Mouse (Mus musculus): ENCODE results near the gene Ap3m1.
"Not testable (repeated sequence)": the region's sequence is repeated elsewhere in the genome, so short reads cannot be mapped to it uniquely, and the experiment has no call there.

Gene Ap3m1

DNA sequence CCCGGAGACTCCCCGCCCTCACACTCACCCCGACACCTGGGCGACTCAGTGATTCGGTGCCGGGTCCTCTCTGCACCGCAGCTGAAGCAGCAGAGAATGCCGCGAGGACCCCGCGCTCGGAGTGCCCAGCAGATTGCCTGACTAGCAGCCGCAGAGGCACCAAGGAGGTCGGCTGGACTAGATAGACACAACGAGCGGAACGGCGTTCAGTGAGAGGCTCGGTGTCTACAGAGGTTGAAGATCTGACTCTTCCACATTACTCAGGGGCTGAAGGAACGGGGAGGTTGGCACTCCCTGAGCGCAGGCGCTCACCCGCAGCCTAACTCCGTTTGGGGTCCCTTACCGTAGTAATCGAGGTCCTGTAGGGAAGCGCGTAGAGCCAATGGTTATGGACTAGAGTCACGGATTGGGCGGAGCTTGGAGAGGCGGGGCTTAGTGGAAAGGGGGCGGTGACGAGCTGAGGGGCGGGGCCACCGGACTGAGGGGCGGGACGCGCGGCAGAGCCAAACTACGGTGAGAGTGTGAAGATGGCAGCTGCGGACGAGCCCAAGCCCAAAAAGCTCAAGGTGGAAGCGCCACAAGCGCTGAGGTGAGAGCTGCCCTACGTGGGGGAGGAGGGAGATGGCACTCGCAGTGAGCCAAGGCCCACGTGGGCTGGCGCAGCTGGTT, at the start of gene Ap3m1, which contains the start of gene Adk:
Gene Ap3m1 (minus strand): TSS at position 397 of the 669 bp plus-strand sequence.
Gene Adk (plus strand): TSS at position 463 of the 669 bp plus-strand sequence.
- peak; percentile 89 to 91 for DNase-seq

GRCm38 (mm10) chr14:21101562-21101961, 49.3 kb upstream of the Ap3m1 start:
- DNase-seq, result no peak

DNA sequence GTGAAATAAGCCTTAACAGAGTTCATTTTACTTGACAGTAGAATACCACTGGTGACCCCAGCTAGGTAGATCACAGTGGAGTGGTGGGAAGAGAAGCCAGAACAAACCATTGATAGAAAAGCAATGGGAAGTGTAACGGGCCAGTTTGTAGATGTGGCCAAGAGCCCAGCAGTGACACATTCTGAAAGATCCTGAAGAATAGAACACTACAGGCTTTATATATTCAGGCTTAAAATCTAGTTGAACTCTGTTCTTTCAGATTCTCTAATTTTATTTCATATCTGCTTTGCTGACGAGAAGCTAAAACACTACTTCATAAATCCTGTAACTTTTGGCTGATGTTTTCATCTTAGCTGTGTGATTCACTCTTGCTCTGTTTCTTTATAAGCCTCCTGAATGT, 48.6 kb upstream of the Ap3m1 start:
- DNase-seq, result no peak

- DNase-seq, result no peak
Measured at GRCm38 (mm10) chr14:21099371-21099770, 47.1 kb upstream of the Ap3m1 start.

GRCm38 (mm10) chr14:21096689-21097088, 44.4 kb upstream of the Ap3m1 start:
- DNase-seq, result no peak

- DNase-seq, result no peak
Measured at GRCm38 (mm10) chr14:21096279-21096678, 44.0 kb upstream of the Ap3m1 start.

DNA sequence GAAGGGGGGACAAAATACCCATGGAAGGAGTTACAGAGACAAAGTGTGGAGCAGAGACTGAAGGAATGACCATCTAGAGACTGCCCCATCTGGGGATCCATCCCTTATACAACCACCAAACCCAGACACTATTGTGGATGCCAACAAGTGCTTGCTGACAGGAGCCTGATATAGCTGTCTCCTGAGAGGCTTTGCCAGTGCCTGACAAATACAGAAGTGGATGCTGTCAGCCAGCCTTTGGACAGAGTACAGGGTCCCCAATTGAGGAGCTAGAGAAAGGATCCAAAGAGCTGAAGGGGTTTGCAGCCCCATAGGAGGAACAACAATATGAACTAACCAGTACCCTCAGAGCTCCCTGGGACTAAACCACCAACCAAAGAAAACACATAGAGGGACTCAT, 41.9 kb upstream of the Ap3m1 start:
- not testable (repeated sequence) for DNase-seq

DNA sequence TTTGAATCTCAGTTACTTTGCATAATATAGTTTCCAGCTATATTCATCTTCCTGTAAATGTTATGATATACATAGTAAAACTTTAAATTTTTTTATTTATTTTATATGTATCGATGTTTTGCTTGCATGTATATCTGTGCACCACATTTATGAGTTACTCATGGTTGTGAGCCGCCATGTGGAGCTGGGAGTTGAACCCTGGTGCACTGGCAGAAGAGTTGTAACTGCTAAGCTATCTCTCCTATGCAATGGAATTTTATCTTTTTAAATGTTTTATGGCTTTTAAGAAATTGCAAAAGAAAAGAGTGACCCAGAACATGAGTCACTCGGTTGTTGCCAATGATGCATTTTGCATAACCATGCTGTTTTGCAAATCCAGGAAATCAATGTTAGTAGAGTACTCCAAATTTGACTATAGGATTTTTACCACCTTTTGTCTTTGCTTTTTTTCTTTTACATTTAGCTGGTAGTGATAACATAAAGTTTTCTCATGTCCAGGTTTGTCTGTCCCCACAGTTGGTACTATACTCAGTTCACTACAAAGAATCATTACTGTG, 38.7 kb upstream of the Ap3m1 start:
- no peak for DNase-seq

- no peak for DNase-seq
Measured at GRCm38 (mm10) chr14:21090400-21090799, 38.1 kb upstream of the Ap3m1 start.

DNA sequence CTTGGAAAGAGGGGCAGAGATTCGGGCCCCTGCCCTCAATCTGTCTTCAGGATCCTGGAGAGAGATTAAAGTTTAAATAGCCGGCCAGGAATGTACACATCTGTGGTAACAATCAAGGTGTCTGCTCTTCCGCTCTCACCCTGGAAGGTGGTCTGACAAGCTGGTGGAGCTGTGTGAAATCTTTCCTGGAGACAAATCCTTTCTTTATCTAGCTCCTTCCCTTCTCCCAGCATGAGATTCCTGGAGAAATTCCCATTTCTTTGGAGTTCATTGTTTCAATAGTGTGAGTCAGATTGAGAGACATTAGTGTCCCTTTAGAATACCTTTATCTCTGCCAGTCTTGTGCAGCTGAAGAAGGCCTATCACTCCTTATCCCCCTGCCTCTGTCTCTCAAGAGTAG, 36.4 kb upstream of the Ap3m1 start:
- DNase-seq, result no peak

DNA sequence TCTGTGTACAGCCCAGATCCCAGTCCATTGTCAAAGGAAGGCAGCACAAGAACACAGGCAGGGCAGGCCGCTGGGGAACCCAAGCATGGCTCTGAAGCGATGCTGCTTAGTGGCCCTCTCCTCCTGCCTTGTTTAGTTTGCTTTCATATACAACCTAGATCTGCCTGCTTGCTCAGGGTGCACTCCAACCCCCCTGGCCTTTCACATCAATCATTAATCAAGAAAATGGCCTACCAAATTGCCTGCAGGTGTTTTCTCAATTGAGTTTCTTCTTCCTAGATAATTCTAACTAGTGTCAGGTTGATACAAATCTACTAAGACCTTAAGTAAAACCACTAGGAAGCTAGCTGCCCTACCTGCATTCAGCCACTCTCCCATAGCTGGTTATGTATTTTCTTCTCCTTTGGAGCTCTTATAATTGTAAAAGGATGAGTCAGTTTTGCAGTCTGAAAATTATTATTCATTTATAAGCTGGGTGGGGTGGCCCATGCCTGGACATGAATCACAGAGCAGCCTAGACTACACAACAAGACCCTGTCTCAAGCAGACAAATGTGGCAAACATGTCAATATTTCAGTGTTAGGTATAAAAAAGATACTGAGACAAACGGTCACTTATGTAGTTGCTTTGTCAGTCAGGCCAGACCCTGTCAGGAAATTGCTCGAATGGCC, 35.2 kb upstream of the Ap3m1 start:
- no peak for DNase-seq

DNA sequence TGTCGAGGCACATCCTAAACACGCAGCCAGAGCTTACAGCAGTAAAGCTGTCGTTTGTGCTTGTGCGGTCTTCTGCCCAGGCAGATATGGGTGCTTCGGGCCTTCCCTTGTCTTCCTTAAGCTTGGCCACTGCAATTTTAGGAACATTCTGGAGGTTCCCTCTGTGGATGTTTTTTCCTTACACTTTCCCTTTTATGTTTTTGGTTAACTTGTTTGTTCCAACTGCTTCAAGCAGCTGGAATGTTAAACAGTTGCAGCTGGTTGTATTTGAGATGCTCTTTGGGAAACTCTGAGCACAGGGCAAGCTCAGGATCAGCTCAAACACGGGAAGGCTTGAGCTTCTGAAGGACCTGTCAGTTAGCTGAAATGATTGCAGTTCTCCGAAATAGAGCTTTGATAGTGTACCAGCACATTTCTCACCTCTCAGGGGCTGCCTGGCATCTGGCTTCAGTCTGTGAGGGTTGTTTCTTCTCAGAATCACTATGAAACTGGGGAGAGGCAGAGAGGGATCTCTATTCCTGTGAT, 34.6 kb upstream of the Ap3m1 start:
- no peak for DNase-seq

DNA sequence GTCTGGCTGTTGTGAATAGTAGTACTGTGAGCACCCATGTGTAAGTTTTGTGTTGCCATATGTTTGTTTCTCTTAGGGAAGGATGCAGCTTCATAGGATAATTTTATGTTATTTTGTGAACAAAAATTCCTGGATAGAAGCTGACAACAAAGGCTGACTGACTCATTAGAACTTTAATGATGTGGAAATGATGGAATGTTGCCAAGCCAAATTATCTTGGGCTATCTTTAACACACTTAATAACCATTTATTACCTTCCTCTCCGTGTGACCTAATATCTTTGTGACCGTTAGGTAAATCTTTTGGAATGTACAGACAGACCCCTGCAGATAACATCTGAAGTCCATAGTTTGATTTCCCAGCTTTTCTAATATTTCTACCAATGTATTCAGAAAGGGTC, 33.8 kb upstream of the Ap3m1 start:
- DNase-seq, result no peak

GRCm38 (mm10) chr14:21085666-21086065, 33.4 kb upstream of the Ap3m1 start:
- DNase-seq, result no peak

DNA sequence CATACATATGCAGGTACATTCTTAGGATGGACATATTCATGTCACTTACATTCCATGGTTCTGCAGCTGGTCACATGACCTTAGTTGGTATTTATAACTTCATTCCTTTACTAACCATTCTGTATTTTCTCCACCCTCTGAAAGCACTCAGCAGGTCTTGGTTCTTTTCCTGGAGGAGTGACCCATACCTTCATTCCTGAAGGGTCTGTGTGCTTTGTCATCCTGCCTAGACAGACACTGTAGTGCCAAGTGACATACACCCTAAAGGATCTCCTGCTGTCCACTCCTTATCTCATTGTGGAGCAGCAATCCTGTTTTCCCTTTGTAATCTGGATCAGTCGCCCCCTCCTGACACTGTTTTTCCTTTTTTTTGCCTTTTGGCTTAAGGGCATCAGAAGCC, 30.5 kb upstream of the Ap3m1 start:
- DNase-seq, result no peak

DNA sequence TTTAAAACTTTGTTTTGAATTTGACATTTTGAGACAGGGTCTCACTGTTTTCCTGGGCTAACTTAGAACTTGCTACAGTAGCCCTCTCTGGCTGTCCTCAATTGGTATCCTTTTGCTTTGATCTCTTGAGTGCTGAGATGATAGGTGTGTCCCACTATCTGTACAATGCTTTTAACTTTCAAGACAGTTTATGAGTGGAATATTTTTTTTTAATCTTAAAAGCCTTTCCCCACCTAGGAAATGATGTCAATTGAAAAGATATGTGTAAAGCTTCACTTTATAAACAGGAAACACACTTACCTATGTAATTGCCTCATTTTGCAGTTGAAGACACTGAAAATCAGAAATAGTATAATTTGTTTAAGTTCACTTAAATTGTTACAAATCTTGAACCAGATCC, 26.2 kb upstream of the Ap3m1 start:
- DNase-seq, result no peak

DNA sequence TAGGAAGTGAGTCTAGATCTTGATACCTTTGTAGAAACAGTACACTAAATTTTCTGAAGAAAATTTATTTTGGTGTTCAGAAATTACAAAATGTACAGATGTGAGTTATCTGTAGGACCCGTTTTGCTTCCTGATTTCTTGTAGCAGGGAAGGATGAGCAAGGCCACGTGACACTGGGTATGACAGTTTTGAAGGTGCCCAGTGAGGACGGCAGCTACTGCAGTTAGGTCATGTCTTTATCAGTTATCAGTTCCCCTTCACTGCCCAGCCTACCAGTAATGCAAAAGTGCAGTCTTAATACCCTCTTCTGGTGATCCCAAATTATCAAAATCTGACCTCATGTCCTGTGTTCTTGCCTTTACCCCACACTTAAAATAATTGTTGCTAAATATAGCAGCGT, 25.6 kb upstream of the Ap3m1 start:
- no peak for DNase-seq

- DNase-seq, result peak in 1 of 2 experiments; percentile 33
Measured at GRCm38 (mm10) chr14:21076501-21077194, 24.3 kb upstream of the Ap3m1 start.

DNA sequence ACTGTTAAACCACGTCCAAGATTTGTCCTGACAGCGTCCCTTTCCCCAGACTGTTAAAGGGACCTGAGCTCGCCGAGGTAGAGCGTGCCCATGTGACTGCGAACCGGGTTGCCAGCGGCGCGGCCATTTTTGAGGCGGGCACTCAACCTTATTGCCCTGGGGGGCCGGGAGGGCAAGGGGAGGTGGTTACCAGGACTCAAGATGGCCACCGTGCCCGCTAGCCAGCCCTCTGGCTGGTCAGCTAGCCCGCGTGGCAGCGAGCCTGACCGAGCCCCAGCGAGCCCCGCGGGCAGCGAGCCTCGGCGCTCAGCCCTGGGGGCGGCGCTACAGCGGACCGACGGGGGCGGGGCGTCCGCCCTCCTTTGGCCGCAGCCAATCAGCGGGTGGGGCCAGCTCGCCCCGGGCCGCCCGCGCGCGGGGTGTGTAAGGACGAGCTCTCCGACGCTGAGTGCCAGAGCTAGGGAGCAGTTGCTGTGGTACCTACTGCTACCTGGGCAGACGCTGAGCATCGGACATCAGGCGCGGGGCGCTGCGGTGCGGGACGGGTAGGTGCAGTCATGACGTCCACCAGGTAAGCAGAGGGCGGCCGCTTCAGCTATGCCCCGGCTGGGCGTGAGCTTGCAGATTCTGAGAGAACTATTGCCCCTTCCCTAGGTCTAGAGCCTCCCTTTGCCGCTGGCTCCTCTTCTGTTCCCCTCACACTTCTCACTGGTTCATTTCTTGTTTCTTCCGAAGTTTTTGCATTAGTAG, 23.6 kb upstream of the Ap3m1 start:
- peak; percentile 93 to 97 for DNase-seq

DNA sequence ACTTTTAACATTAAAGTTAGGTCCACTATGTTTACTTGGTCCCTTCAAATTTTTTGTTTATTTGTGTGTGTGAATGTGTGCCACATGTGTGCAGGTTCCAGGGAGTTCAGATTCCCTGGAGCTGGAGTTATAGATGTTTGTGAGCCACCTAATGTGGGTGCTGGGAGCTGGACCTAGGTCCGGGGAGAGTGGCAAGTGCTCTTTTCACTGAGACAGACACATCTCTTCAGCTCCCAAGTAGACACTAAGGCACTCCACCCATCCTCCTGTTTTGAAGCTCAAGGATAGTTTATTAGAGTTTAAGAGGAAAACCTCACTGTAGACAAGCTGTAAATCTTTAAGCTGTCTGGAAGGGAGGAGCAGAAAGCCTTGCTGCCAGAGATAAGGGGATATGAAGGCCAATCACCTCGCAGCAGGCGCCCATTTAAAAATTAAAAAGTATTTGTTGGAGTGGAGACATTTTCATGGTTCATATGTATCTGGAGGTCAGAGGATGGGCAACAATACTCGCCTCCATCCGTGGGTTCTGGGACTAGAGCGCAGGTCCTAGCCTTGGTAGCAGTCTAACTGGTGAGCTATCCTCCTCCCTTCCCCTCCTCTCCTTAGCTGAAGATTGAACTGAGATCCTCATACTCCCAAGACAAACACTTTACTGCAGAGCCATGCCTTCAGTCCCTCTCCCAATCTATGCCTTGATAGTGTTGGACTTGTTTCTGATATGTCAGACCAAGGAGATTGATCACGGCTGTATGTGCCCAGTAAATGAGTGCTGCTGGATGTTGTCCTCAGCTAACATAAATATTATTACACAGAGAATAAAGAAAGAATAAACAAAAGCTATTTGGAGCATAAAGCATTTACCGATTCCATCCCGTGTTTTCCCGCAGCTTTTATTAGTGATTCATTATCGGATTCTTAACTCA, 22.4 kb upstream of the Ap3m1 start:
- no peak for DNase-seq

DNA sequence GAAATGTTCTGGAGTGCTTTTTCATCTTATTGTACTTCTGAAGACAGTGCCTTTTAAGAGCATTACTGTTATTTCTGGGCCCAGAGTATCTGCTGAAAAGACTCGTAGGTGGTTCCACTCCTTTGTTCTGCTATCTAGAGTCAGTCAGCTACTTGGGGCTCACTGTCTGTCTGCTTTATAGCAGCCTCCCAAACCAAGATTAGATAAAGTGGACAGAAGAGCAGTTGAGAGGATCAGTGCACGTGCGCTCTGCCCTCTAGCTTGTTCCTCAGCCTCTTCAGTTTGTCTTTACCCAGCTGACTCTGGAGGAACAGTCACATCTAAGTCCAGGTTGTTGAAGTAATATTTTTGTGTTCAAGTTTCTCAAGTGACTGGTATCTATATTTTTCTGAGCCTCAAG, 21.7 kb upstream of the Ap3m1 start:
- no peak for DNase-seq

DNA sequence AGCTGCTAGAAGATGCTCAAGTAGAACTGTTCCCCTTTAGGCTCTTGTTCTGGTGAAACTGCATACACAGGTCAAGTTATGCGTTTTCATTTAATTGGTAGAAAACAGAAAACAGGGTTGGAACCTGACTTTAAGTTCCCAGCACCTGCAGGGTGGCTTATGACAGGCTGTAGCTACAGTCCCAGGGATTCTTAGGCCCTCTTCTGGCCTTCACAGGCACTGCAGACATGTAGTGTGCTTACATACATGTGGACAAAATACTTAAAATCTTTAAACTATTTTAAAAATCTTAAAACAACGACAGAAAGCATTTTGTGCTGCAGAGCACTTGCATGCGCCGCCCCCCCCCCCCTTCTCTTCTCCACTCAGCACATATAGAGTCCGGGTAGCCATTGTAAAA, 17.3 kb upstream of the Ap3m1 start:
- no peak for DNase-seq

Data from cerebellum, adult 18-20 months (tissue).